Mouse (Mus musculus) macrophage (primary cell): Measurements from ENCODE around the gene Pdilt. TPM values are rescaled to one million over a fixed set of nuclear protein-coding genes. Genes with fewer than 3 reads are reported as not detected.

Experiments used
- H3K27ac ChIP-seq: fragments of 350-480 bp; formaldehyde crosslinking; 2 replicates; pipeline ENCODE4 v1.9.0; 2021
- H3K36me3 ChIP-seq: fragments of 350-480 bp; formaldehyde crosslinking; 2 replicates; pipeline ENCODE4 v1.9.0; 2021; ENCODE audit errors: inconsistent target
- H3K4me3 ChIP-seq: fragments of 350-480 bp; formaldehyde crosslinking; 2 replicates; pipeline ENCODE4 v1.9.0; 2021; ENCODE audit errors: inconsistent target
- H3K79me2 ChIP-seq: fragments of 350-480 bp; formaldehyde crosslinking; 2 replicates; pipeline ENCODE4 v1.9.0; 2021; ENCODE audit errors: inconsistent target
- WGBS: methylation state at CpG from one replicate; pipeline ENCODE4 v1.1.7; 2026; ENCODE audit warnings: inconsistent platforms; ENCODE audit not compliant: missing documents; 5-methylcytosine and 5-hydroxymethylcytosine counted together
- polyA plus RNA-seq: library from polyadenylated mRNA; stranded (reverse); fragments of 250-400 nt; gene quantifications from 3 replicates; pipeline ENCODE4 v1.2.4, GENCODE M21; 2018; ENCODE audit warnings: inconsistent platforms

The Pdilt gene
- polyA plus RNA-seq, 1 experiment from 2014 or later = not detected

- Histone ChIP-seq H3K27ac (no peak within 1 kb of the TSS), H3K4me3 (no peak within 1 kb of the TSS), H3K36me3 (no peaks in the 10 kb centered on the region), H3K79me2 (no peaks in the 10 kb centered on the region)
- WGBS = 90% methylated on average over 6 of the region's 6 CpGs
Observed at GRCm38 (mm10) chr7:119459185-119459584, 64.1 kb downstream of the Pdilt start, which contains the start of gene Gp2. Gp2 (minus strand) TSS chr7:119459285.

DNA sequence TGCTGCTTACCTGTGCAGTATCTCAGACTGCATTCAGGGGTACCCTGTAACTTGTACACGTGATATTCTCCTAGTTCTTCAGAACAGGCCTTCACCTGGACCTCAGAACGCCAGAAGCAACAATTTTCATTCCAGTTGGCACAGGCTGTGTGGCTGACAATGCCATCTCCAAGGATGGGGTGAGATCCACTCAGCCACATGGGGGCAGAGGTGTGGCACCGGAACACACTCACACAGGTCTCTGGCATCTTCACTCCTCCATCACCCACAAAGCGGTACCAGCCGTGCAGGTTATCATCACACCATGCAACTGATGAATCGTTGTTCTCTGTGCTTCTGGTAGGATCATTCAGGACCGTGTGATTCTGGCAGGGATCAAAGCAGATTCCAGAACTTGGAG, 69.1 kb downstream of the Pdilt start:
- H3K27ac ChIP-seq = no peak overlapping the region
- H3K79me2 ChIP-seq = no peaks in the 10 kb centered on the region
- no peak overlapping the region for H3K4me3 ChIP-seq
- no peaks in the 10 kb centered on the region for H3K36me3 ChIP-seq
- WGBS = 88% methylated on average over 7 of the region's 7 CpGs

GRCm38 (mm10) chr7:119443849-119444248, 79.4 kb downstream of the Pdilt start:
- no peak overlapping the region for H3K4me3 ChIP-seq
- H3K79me2 ChIP-seq = no peaks in the 10 kb centered on the region
- H3K36me3 ChIP-seq = no peaks in the 10 kb centered on the region
- WGBS = 82% methylated on average over 4 of the region's 4 CpGs
- no peak overlapping the region for H3K27ac ChIP-seq

DNA sequence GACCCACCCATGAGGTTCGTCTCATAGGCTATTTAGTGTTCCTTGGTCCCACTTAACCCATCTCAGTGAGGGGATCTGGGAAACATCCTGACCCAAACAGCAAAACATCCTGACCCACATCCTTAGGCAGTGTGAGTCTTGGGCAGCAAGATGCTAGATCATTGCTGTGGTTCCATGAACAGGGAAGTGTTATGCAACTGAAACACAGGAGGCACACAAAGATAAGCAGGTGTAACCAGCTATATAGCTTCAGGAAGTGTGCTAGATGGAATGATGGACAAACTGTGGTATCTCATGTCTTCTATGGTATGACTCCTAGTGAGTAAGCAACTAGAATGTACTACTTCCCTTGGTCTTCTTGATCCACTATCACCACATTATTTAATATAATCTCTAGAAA, 81.4 kb downstream of the Pdilt start:
- no peak overlapping the region for H3K27ac ChIP-seq
- H3K4me3 ChIP-seq = no peak overlapping the region
- no peaks in the 10 kb centered on the region for H3K36me3 ChIP-seq
- H3K79me2 ChIP-seq = no peaks in the 10 kb centered on the region
- 27% methylated on average over 1 of the region's 1 CpGs for WGBS

Other genes with a start within 250 kb of the Pdilt start
- not detected in 3 replicates for gene Gp2, start 64.2 kb downstream of the Pdilt start, polyA plus RNA-seq
- gene Umod, start 44.2 kb downstream of the Pdilt start, polyA plus RNA-seq = not detected in 3 replicates
- gene Acsm5, start 4.0 kb downstream of the Pdilt start, polyA plus RNA-seq = not detected in 3 replicates
- gene Acsm2, start 30.9 kb upstream of the Pdilt start, polyA plus RNA-seq = not detected in 3 replicates
- gene Acsm1, start 83.5 kb upstream of the Pdilt start, polyA plus RNA-seq = not detected in 3 replicates
- gene Acsm4, start 166.5 kb upstream of the Pdilt start, polyA plus RNA-seq = not detected in 3 replicates
- 25.7 to 44.7 TPM (median 38.1 TPM) in 3 replicates for gene Thumpd1, start 197.3 kb upstream of the Pdilt start, polyA plus RNA-seq
- not detected in 3 replicates for gene Acsm3, start 237.4 kb upstream of the Pdilt start, polyA plus RNA-seq